Mouse (Mus musculus) kidney, postnatal 0 days (tissue): ENCODE results near the gene Pld5. TPM values are rescaled to one million over a fixed set of nuclear protein-coding genes. Genes with fewer than 3 reads are reported as not detected.

Source experiments
- ATAC-seq: fragments of 200-750 bp; cut with Nextera tagmentation; replicated peaks from 2 replicates; pipeline ENCODE4 v1.8.0; 2017; ENCODE audit warnings: low read depth, moderate number of reproducible peaks, moderate TSS enrichment, moderate library complexity; ENCODE audit not compliant: low FRiP score
- DNase-seq: peaks from one replicate; pipeline ENCODE4 v3.0.0-alpha.2; 2016; ENCODE audit warnings: low spot score
- H3K27ac ChIP-seq: fragments of 300-500 bp; sonication (generic); 2 replicates; pipeline ENCODE4 v1.5.1; 2014; ENCODE audit warnings: mild to moderate bottlenecking
- H3K27me3 ChIP-seq: fragments of 300-500 bp; sonication (generic); 2 replicates; pipeline ENCODE4 v1.6.1; 2014; ENCODE audit warnings: low read length, mixed read lengths; ENCODE audit not compliant: insufficient read depth
- H3K36me3 ChIP-seq: fragments of 300-500 bp; sonication (generic); 2 replicates; pipeline ENCODE4 v1.6.1; 2014; ENCODE audit warnings: low read length, mixed read lengths; ENCODE audit not compliant: insufficient read depth
- H3K4me1 ChIP-seq: fragments of 300-500 bp; sonication (generic); replicated peaks from 2 replicates; pipeline ENCODE4 v1.6.1; 2014; ENCODE audit warnings: antibody characterized with exemption, low read length, mixed read lengths; ENCODE audit not compliant: insufficient read depth
- H3K4me2 ChIP-seq: fragments of 300-500 bp; sonication (generic); 2 replicates; pipeline ENCODE4 v1.6.1; 2014; ENCODE audit warnings: mild to moderate bottlenecking, low read length, moderate library complexity, mixed read lengths
- H3K4me3 ChIP-seq: fragments of 300-500 bp; sonication (generic); replicated peaks from 2 replicates; pipeline ENCODE4 v1.5.1; 2014; ENCODE audit warnings: low read depth, low read length
- H3K9ac ChIP-seq: fragments of 300-500 bp; sonication (generic); 2 replicates; pipeline ENCODE4 v1.6.1; 2014; ENCODE audit warnings: low read depth, low read length
- H3K9me3 ChIP-seq: fragments of 300-500 bp; sonication (generic); replicated peaks from 2 replicates; pipeline ENCODE4 v1.6.1; 2016; ENCODE audit warnings: low read length, inconsistent platforms, mixed read lengths
- CTCF ChIP-seq: IDR thresholded peaks from 2 replicates; pipeline ENCODE4 v1.5.1; 2016; ENCODE audit warnings: antibody characterized with exemption, low read depth, mild to moderate bottlenecking, moderate library complexity
- WGBS: fragments of 180-500 bp; shearing (Covaris S2); extraction: QIAGEN DNeasy Blood & Tissue Kit; methylation state at CpG from one replicate; pipeline ENCODE4 v1.1.7; 2014; 5-methylcytosine and 5-hydroxymethylcytosine counted together
- polyA plus RNA-seq: library from polyadenylated mRNA; unstranded; fragments of >200 nt; fragmentation: Nextera tagmentation; extraction: Ambion mirVana; gene quantifications from 2 replicates; pipeline ENCODE4 v1.2.1, GENCODE M21; 2015

The Pld5 gene
- polyA plus RNA-seq, 1 experiment from 2014 or later = 0.51 TPM

GRCm38 (mm10) chr1:175931391-175931790 is 343.7 kb downstream of the Pld5 start:
- H3K4me2 ChIP-seq = no peak overlapping the region
- DNase-seq (no peak), ATAC-seq (no peak)
- no peaks in the 10 kb centered on the region for H3K27me3 ChIP-seq
- H3K9me3 ChIP-seq = no peaks in the 10 kb centered on the region
- H3K4me1 ChIP-seq = no peaks in the 10 kb centered on the region
- H3K9ac ChIP-seq = no peak overlapping the region
- H3K36me3 ChIP-seq = no peaks in the 10 kb centered on the region
- WGBS = 88% methylated on average over 5 of the region's 5 CpGs
- no peak for TF ChIP-seq CTCF
- no peak overlapping the region for H3K27ac ChIP-seq
- no peak overlapping the region for H3K4me3 ChIP-seq

- Histone ChIP-seq H3K27me3 (no peaks in the 10 kb centered on the region), H3K4me3 (no peak overlapping the region), H3K36me3 (no peaks in the 10 kb centered on the region), H3K4me2 (no peak overlapping the region), H3K27ac (no peak overlapping the region), H3K9me3 (no peaks in the 10 kb centered on the region), H3K9ac (no peak overlapping the region), H3K4me1 (no peaks in the 10 kb centered on the region)
- DNase-seq (peak; percentile 74), ATAC-seq (no peak)
- 53% methylated on average over 7 of the region's 7 CpGs for WGBS
- TF ChIP-seq CTCF = peak; percentile 81
Observed at GRCm38 (mm10) chr1:175923848-175924787, 351.0 kb downstream of the Pld5 start.

- ATAC-seq = no peak
- Histone ChIP-seq H3K36me3 (no peaks in the 10 kb centered on the region), H3K27me3 (no peaks in the 10 kb centered on the region), H3K4me1 (no peaks in the 10 kb centered on the region), H3K9ac (no peak overlapping the region), H3K9me3 (no peaks in the 10 kb centered on the region), H3K4me2 (no peak overlapping the region), H3K4me3 (no peak overlapping the region), H3K27ac (no peak overlapping the region)
- WGBS = 84% methylated on average over 8 of the region's 8 CpGs
- no peak for DNase-seq
- TF ChIP-seq CTCF = no peak
Observed at GRCm38 (mm10) chr1:175921091-175921490, 354.0 kb downstream of the Pld5 start.

- Histone ChIP-seq H3K27ac (no peak within 1 kb of the TSS), H3K4me1 (no peaks in the 10 kb centered on the region), H3K4me2 (no peak within 1 kb of the TSS), H3K9ac (no peak within 1 kb of the TSS), H3K9me3 (no peaks in the 10 kb centered on the region), H3K36me3 (no peaks in the 10 kb centered on the region), H3K27me3 (no peaks in the 10 kb centered on the region), H3K4me3 (no peak within 1 kb of the TSS)
- DNase-seq (no peak), ATAC-seq (no peak)
- no peak for TF ChIP-seq CTCF
- WGBS = 89% methylated on average over 9 of the region's 9 CpGs
Observed at GRCm38 (mm10) chr1:175920029-175920428, 355.1 kb downstream of the Pld5 start, which contains the start of gene Gm38100. TSS of gene Gm38100 (plus strand) at chr1:175920329.

- 64% methylated on average over 5 of the region's 5 CpGs for WGBS
- ATAC-seq (peak; percentile 31; the same call in 1 of the 2 replicates), DNase-seq (peak; percentile 4)
- Histone ChIP-seq H3K9ac (no peak overlapping the region), H3K27me3 (no peaks in the 10 kb centered on the region), H3K4me1 (no peaks in the 10 kb centered on the region), H3K9me3 (no peaks in the 10 kb centered on the region), H3K36me3 (0 out of 2 replicates have a peak, but pooled peaks cover 8% of the 10 kb centered on the region), H3K4me2 (no peak overlapping the region), H3K4me3 (no peak overlapping the region), H3K27ac (no peak overlapping the region)
- no peak for TF ChIP-seq CTCF
Observed at GRCm38 (mm10) chr1:175913728-175914303, 361.3 kb downstream of the Pld5 start.
